Mouse (Mus musculus) heart, embryonic 13.5 days (tissue): ENCODE measurements around the gene Cenpu. TPM values are rescaled to one million over a fixed set of nuclear protein-coding genes. Genes with fewer than 3 reads are reported as not detected.

Experiments used
- ATAC-seq: fragments of 200-750 bp; cut with Nextera tagmentation; 2 replicates; pipeline ENCODE4 v1.8.0; 2017; ENCODE audit warnings: moderate TSS enrichment; ENCODE audit not compliant: insufficient number of reproducible peaks, low FRiP score, low TSS enrichment; ENCODE audit errors: extremely low read depth
- H3K27ac ChIP-seq: fragments of 300-500 bp; sonication (generic); replicated peaks from 2 replicates; pipeline ENCODE4 v1.5.1; 2015; ENCODE audit warnings: moderate library complexity, mild to moderate bottlenecking, inconsistent platforms
- H3K27me3 ChIP-seq: fragments of 300-500 bp; sonication (generic); replicated peaks from 2 replicates; pipeline ENCODE4 v1.6.1; 2015; ENCODE audit warnings: mild to moderate bottlenecking, inconsistent platforms
- H3K36me3 ChIP-seq: fragments of 300-500 bp; sonication (generic); 2 replicates; pipeline ENCODE4 v1.6.1; 2015; ENCODE audit warnings: mild to moderate bottlenecking, inconsistent platforms
- H3K4me1 ChIP-seq: fragments of 300-500 bp; sonication (generic); 2 replicates; pipeline ENCODE4 v1.6.1; 2015; ENCODE audit warnings: inconsistent platforms
- H3K4me2 ChIP-seq: fragments of 300-500 bp; sonication (generic); 2 replicates; pipeline ENCODE4 v1.6.1; 2015; ENCODE audit warnings: inconsistent platforms, mild to moderate bottlenecking, moderate library complexity
- H3K4me3 ChIP-seq: fragments of 300-500 bp; sonication (generic); 2 replicates; pipeline ENCODE4 v1.5.1; 2015; ENCODE audit warnings: moderate library complexity, mild to moderate bottlenecking, inconsistent platforms
- H3K9ac ChIP-seq: fragments of 300-500 bp; sonication (generic); 2 replicates; pipeline ENCODE4 v1.6.1; 2015; ENCODE audit warnings: inconsistent platforms, mild to moderate bottlenecking, moderate library complexity
- H3K9me3 ChIP-seq: fragments of 300-500 bp; sonication (generic); 2 replicates; pipeline ENCODE4 v1.6.1; 2016; ENCODE audit warnings: inconsistent platforms
- WGBS: fragments of 180-500 bp; shearing (Covaris S2); methylation state at CpG from one replicate; pipeline ENCODE4 v1.1.7; 2015; ENCODE audit warnings: mixed read lengths; 5-methylcytosine and 5-hydroxymethylcytosine counted together
- polyA plus RNA-seq: library from polyadenylated mRNA; unstranded; fragments of >200 nt; fragmentation: Nextera tagmentation; extraction: Ambion mirVana; gene quantifications from 2 replicates; pipeline ENCODE4 v1.2.1, GENCODE M21; 2015

The Cenpu gene
- polyA plus RNA-seq: 8.7 and 10.2 TPM in 2 replicates

DNA sequence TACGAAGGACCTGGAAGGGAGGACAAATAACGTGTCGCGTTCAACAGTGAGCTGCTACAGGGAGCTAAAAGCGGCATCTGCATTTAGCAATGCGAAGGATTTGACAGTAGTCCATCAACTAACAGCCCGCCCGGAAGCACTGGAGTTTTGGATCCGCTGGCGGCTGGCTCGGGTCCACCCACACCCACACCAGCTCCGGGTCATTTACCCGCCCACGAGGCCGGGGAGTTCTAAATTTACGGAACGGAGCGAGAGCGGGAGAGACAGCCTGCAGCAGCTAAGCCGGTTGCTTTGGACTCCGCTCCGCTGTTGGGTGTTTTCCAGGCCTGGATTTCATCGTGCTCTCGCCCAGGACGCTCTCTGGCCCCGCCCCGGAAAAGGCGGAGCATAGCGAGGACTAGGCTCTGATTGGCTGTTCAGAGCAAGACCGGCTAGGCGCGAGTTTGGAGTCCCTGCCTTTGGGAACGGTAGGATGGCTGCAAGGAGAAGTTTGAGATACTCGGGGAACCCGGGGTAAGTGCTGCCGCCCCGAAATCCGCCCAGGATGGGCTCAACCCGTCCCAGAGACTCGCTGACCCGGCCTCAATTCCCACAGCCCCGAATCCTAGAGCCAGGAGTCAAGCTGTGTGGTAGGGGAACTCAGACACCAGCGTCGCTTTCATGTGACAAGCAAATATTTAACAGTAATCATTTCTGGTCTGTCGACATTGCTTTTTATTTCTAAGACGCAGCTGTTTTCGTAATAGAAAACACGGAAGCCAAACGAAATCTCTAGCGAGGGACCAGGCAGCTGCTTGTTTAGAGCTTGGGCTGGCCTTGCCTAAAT is at the start of gene Cenpu:
TSS of gene Cenpu (plus strand) at position 414 of the 826 bp plus-strand sequence.
- peak; percentile 92 for ATAC-seq
- peak within 1 kb of the TSS; percentile 84 for H3K4me2 ChIP-seq
- H3K9me3 ChIP-seq: no peaks in the 10 kb centered on the region
- H3K36me3 ChIP-seq: peaks cover 13% of the 10 kb centered on the region
- H3K9ac ChIP-seq: peak within 1 kb of the TSS; percentile 83
- peaks cover 20% of the 10 kb centered on the region for H3K4me1 ChIP-seq
- WGBS: under 1% methylated on average over 50 of the region's 50 CpGs
- peak within 1 kb of the TSS; percentile 85 for H3K27ac ChIP-seq
- no peaks in the 10 kb centered on the region for H3K27me3 ChIP-seq
- peak within 1 kb of the TSS; percentile 81 for H3K4me3 ChIP-seq

DNA sequence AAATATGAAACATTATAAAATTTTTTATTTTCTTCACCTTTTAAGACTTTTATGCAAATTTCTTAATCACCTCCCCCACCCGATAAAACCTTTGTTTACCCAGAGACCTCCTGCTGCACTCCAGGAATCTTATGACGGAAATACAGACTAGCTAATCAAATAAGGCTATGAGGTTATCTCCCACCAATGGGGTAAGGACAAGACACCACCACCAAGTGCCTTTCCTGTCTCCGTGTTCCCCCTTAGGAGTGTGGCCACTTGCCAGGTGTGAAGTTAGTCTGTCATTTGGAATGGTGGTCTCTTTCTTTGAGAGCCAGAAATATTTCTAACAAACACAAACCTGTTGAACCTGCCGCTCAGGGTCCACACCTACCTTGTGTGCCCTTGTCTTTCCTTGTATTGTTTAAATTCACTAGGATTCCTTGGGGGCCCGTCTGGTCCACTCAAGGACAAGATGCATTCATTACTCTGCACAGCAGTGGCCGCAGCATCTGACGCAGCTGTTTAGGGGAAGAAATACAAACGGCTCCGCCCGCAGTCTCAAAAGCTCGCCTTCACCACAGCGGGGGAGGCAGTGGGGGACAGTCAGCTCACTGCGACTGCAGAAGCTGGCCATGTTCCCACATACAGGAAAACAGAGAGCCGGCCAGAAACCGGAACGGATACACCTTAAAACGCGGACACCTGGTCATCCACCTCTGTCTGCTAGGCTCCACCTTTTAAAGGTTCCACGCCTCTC is 49.3 kb upstream of the Cenpu start:
- Histone ChIP-seq H3K4me2 (peak overlapping the region; percentile 60), H3K27me3 (no peaks in the 10 kb centered on the region), H3K9me3 (no peaks in the 10 kb centered on the region), H3K4me3 (peak overlapping the region; percentile 39), H3K36me3 (peaks cover 17% of the 10 kb centered on the region), H3K9ac (peak overlapping the region; percentile 38), H3K4me1 (peaks cover 36% of the 10 kb centered on the region), H3K27ac (no peak overlapping the region)
- 21% methylated on average over 19 of the region's 19 CpGs for WGBS
- ATAC-seq: no peak

DNA sequence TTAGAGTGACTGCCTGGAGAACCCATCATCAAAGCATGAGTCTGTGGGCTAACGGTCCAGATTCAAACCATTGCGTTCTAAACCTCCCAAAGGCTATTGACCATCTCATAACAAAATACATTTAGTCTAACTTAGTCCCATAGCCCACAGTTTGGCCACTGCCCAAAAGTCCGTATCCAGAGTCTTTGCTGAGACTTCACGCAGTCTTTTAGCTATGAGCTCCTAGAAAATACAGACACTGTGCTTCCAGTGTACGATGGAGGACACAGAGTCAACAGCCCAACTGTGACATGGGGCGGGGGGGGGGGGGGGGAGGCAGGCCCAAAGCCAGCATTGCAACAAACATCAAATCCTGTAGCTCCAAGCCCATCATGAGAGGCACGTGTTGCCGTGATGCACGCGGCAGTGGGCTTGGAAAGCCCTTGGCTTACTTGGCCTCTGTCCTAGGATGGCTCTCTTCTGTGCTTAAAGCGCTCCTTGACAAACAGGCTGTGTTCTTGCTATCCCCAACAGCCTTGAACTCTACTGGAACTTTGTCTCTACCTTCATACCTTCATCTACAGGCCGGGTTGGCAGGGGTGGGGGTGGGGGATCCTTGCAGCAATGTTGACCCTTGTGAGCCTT is 48.6 kb upstream of the Cenpu start:
- Histone ChIP-seq H3K27me3 (no peaks in the 10 kb centered on the region), H3K9me3 (no peaks in the 10 kb centered on the region), H3K4me1 (peaks cover 30% of the 10 kb centered on the region), H3K36me3 (peaks cover 17% of the 10 kb centered on the region), H3K4me3 (peak overlapping the region; percentile 39), H3K27ac (no peak overlapping the region), H3K9ac (peak overlapping the region; percentile 38), H3K4me2 (peak overlapping the region; percentile 60)
- WGBS: 83% methylated on average over 11 of the region's 12 CpGs
- ATAC-seq: no peak

DNA sequence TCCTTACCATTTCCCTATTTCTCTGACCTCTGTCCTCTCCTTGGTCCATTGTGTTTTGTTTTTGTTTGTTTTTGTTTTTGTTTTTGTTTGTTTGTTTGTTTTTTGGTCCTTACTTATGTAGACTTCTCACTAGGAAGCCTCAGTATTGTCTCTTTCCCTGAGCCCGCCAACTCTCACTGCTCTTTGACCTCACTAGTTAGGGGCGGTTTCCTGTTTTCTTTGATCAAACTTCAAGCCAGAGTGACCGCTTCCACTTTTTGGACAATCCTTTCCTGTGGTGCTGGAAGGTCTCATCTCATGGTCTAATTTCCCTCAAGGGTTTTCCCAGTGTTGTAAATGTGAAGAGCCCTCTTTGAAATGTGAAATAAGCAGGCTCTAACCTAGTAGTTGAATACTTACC is 47.6 kb upstream of the Cenpu start:
- Histone ChIP-seq H3K36me3 (peaks cover 23% of the 10 kb centered on the region), H3K27me3 (no peaks in the 10 kb centered on the region), H3K4me1 (peaks cover 25% of the 10 kb centered on the region), H3K9ac (no peak overlapping the region), H3K9me3 (no peaks in the 10 kb centered on the region), H3K4me2 (no peak overlapping the region), H3K4me3 (no peak overlapping the region), H3K27ac (no peak overlapping the region)
- ATAC-seq: no peak
- WGBS: 74% methylated on average over 3 of the region's 3 CpGs

DNA sequence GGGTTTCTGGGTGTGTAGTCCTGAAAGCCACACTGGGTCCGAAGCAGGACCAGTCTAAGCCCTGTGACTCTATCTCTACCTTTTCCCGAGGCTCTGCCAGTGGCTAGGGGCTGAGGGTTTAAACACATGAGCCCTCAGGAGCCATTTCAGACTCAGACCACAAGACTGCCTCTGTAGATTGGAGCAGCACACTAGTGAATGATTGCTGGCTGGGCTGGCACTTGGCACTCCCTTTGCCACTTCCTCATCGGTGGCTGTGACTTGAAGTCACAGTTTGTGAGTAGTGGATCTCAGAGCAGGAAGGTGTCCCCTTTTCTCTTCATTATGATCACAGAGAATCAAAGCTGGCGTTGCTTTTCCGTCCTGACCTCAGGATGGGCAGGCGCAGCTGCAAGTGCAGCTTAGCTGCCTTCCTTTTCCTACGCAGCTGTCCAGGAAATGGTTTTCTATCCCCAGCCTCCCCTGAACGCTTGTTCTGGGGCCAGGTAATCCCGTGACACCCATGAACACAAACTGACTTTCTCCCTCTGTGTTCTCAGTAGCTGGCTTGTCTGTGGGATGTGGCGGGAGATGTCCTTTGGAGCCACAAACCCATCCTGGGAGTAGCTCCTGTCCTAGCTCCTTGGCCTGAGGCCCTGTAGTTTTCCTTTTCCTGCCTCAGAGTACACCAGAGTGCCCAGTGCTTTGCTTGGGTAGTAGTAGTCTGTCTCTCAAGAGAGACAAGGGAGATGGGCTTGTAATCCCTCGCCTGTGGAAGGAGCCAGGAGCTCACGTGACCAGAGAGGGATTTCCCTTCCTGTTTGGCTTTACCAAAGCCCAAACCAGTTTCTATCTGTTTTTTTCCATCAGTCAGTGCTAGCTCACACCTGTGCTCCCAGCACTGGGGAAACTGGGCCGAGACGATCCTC is 43.1 kb upstream of the Cenpu start:
- Histone ChIP-seq H3K27me3 (no peaks in the 10 kb centered on the region), H3K36me3 (peaks cover 29% of the 10 kb centered on the region)

DNA sequence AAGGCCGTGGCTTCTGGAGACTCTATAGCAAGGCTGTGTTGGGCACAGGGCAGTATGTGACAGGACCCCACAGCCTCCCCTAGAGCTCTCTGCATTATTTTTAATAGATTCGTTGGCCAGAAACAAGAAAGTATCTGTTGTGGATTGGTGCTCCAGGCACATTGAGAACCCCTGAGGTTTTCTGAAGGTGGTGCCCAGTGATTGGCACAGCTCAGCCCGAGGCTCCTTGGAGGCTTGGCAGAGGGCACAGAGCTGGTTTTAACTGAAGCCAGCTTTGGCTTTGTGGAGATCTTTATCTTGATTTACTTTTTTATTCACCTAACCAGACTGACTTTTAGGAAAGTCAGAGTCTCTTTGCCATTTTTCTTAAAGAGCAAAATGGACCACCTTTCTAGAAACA is 42.4 kb upstream of the Cenpu start:
- ATAC-seq: no peak
- Histone ChIP-seq H3K9ac (no peak overlapping the region), H3K27ac (no peak overlapping the region), H3K4me3 (no peak overlapping the region), H3K9me3 (no peaks in the 10 kb centered on the region), H3K27me3 (no peaks in the 10 kb centered on the region), H3K4me1 (no peaks in the 10 kb centered on the region; the same call in 1 of the 2 replicates), H3K4me2 (no peak overlapping the region), H3K36me3 (peaks cover 36% of the 10 kb centered on the region)
- WGBS: 79% methylated on average over 3 of the region's 3 CpGs

More for the DNA sequence above, 43.1 kb upstream of the Cenpu start:
- Histone ChIP-seq H3K4me3 (no peak overlapping the region), H3K9me3 (no peaks in the 10 kb centered on the region), H3K27ac (no peak overlapping the region), H3K9ac (no peak overlapping the region), H3K4me2 (no peak overlapping the region), H3K4me1 (peaks cover 3% of the 10 kb centered on the region; the same call in 1 of the 2 replicates)
- WGBS: 75% methylated on average over 14 of the region's 14 CpGs
- no peak for ATAC-seq

DNA sequence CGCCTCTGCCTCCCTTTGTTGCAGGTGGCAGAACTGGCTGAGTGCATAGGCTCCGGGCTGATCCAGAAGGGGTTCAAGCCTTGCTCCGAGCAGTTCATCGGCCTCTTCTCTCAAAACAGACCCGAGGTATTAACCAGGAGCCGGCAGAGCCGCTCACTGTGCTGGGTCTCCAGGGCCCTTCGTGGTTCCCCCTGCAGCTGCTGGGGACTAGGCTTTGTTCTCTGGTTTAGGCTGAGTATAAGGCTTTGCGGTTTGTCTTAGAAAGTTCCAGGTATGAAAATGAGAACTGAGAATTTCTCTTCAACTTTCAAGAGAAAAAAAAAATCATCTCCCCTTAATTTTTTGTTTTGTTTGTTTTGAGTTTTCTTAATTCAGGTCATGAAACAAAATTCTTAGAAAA is 40.5 kb upstream of the Cenpu start:
- H3K27ac ChIP-seq: no peak overlapping the region
- H3K27me3 ChIP-seq: no peaks in the 10 kb centered on the region
- H3K9ac ChIP-seq: no peak overlapping the region
- no peak overlapping the region for H3K4me3 ChIP-seq
- peaks cover 34% of the 10 kb centered on the region for H3K36me3 ChIP-seq
- 84% methylated on average over 9 of the region's 9 CpGs for WGBS
- H3K9me3 ChIP-seq: no peaks in the 10 kb centered on the region
- H3K4me1 ChIP-seq: no peaks in the 10 kb centered on the region; the same call in 1 of the 2 replicates
- no peak overlapping the region for H3K4me2 ChIP-seq
- ATAC-seq: no peak

DNA sequence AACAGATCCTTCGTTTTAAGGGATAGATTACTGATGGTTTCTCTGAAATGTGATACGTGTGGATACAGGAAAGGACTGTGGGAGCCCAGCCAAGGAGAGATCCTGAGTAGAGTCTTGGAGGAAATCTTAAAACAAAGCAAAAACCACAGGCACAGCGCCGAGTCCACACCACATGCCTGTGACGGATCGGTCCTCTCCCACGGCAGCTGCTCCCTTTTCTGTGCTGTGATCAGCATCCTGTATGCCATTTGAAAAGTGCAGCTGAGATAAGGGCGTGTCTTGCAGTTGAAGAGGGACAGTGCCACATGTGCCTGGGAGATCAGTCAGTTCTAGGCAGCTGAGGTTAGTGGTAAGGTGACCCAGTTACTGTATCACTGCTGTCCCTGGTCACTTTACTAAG is 39.3 kb upstream of the Cenpu start:
- Histone ChIP-seq H3K4me3 (no peak overlapping the region), H3K27me3 (no peaks in the 10 kb centered on the region), H3K9me3 (no peaks in the 10 kb centered on the region), H3K27ac (no peak overlapping the region), H3K4me1 (no peaks in the 10 kb centered on the region; the same call in 1 of the 2 replicates), H3K4me2 (no peak overlapping the region; the same call in 1 of the 2 replicates), H3K9ac (0 out of 2 replicates have a peak overlapping the region, but pooled peaks have one; percentile 15), H3K36me3 (peaks cover 28% of the 10 kb centered on the region)
- no peak for ATAC-seq
- 35% methylated on average over 8 of the region's 8 CpGs for WGBS

DNA sequence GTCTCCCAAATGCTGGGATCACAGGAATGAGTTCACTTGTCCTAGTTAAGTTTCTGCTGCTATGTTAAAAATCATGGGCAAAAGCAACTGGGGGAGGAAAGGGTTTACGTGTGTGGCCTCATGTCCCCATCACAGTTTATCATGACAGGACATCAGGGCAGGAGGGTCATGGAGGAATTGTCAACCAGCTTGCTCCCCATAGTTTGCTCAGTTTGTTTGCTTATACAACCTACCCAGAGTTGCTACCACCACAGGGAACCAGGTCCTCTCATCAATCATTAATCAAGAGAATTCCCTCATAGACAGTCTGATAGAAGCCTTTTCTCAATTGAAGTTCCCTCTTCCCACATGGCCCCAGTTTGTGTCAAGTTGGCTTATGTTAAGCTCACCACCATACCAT is 37.8 kb upstream of the Cenpu start:
- no peak overlapping the region for H3K27ac ChIP-seq
- H3K4me2 ChIP-seq: no peak overlapping the region
- H3K36me3 ChIP-seq: peaks cover 34% of the 10 kb centered on the region
- H3K27me3 ChIP-seq: no peaks in the 10 kb centered on the region
- WGBS: 81% methylated on average over 1 of the region's 1 CpGs
- no peaks in the 10 kb centered on the region for H3K9me3 ChIP-seq
- H3K9ac ChIP-seq: no peak overlapping the region
- ATAC-seq: no peak
- H3K4me1 ChIP-seq: no peaks in the 10 kb centered on the region; the same call in 1 of the 2 replicates
- H3K4me3 ChIP-seq: no peak overlapping the region

DNA sequence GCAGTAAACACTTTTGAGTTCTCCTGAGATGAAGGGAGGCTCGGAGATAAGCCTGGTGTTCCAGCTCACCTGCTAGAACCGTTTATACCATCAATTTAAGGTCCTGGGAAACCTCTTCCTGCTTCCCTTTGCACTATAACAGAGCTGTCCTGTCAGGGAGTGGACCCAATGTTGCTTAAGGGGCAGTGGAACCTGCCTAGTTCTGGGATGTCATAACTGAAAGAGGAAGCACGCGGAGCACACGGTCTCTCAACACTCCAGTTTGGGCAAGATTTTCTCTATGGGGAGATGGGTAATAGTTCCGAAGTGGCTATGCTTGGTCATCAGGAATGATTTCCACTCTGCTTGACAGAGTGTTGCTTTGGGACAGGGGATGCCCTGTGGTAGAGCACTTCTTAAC is 31.2 kb upstream of the Cenpu start:
- H3K9me3 ChIP-seq: no peaks in the 10 kb centered on the region
- no peak overlapping the region for H3K9ac ChIP-seq
- H3K36me3 ChIP-seq: peaks cover 45% of the 10 kb centered on the region
- no peak overlapping the region for H3K4me3 ChIP-seq
- no peaks in the 10 kb centered on the region for H3K27me3 ChIP-seq
- H3K4me2 ChIP-seq: no peak overlapping the region
- no peak overlapping the region for H3K27ac ChIP-seq
- 78% methylated on average over 6 of the region's 6 CpGs for WGBS
- no peaks in the 10 kb centered on the region for H3K4me1 ChIP-seq
- no peak for ATAC-seq
